Mouse (Mus musculus): ENCODE measurements around the gene Patz1.
A peak's percentile ranks its signal among the peaks of the same experiment; 100 is the strongest.

Gene Patz1

DNA sequence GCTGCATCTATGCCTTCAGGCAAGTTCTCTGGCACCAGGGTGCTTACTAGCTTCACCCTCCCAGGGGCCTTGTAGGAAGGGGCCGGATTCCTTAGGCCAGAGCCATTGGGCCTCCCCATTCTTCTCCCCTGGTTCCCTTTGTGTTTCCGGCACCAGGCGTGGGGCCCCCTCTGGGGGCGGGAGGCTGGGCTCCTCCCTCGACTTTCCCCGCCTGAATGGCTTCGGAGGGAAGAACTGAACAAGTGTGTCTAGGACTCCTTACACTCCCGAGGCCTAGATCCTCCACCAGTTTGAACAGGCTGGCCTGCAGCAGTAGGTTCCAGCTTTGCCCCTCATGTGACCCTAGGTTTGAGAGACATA, 3.4 kb downstream of the Patz1 start:
- DNase-seq (ENCODE audit: low spot score in 2 of 2): peak; percentile 59 to 64

DNA sequence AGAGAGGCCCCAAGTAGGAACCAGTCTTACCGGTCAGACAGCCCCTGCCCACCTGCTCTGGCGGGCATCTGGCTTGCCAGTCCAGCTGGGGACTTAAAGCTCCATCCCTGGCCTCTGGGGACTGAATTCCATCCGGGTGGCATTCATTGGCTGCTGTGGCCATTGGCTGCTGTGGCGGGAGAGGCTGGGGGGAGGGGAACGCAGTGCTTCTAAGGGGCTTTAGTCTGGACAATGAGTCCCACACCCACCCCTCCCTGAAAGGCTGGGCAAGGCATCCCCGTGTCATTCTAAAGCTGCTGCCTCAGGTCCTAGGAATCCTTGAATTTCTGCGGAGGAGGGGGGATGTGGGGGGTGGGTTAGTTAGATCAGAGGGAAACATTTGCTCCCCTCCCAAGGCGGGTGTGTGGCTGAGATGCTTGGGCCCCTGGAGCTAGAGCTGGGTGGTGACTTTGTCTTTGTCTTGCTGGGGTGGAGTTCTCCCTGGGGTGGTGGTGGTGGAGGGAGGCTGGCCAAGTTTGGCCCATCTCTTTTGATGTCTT, 4.1 kb downstream of the Patz1 start:
- no peak for DNase-seq (ENCODE audit: low spot score in 2 of 2)

DNA sequence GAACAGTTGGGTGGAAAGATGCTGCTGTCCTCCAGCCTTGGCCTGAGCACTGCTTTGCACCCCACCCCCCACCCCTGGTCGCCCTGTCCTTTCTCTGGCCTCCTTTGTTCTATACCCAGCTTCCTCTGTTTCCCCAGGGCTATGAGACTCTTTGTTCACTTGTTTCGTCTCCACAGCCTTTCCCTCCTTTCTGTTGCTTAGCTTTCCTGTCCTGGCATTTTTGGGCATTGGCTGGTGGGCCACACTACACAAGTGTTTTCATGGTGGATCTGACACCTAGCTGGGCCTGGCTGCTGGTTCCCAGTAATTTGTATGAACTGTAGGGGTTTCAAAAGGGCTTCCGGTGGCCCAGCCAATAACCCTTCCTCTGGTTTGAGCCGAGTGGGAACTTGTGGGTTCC, 4.7 kb downstream of the Patz1 start:
- DNase-seq (ENCODE audit: low spot score in 2 of 2): no peak

DNA sequence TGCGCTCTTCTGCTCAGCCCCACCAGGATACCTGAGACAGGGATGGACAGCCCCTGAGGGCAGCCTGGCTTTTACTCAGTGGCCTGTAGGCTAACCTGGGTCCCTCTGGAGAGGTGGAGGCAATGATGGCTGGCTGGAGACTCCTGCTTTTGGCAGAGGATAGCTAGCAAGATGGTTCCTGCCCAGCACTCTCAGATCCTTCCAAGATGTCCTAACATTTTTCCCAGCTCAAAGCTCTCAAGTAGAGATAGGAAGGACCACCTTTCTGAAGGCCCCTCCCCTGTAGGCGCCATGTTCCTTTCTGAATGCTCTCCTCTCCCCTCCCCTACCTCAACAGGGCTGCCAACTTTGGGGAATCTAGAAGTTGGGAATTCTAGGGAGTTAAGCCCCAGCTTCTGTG, 6.0 kb downstream of the Patz1 start:
- DNase-seq (ENCODE audit: low spot score in 2 of 2): no peak

DNA sequence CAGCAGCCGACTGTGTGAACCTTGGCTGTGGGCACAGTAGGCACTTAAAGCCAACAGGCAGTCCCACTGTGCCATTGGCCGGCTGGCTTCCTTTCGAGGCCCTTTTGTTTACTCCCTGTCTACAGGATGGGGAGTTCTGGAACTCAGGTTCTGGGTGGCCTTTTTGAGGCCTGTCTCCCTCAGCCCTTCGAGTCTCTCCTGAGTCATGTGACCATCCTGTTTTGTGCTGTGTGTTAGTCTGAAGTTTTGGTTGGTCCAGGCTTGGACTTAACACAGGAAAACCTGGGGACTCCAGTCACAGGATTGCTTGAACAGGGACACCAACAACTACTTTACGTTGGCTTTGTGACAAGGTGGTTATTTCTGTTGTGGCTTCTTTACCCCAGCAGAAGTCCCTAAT, 7.4 kb downstream of the Patz1 start:
- no peak for DNase-seq (ENCODE audit: low spot score in 2 of 2)

DNA sequence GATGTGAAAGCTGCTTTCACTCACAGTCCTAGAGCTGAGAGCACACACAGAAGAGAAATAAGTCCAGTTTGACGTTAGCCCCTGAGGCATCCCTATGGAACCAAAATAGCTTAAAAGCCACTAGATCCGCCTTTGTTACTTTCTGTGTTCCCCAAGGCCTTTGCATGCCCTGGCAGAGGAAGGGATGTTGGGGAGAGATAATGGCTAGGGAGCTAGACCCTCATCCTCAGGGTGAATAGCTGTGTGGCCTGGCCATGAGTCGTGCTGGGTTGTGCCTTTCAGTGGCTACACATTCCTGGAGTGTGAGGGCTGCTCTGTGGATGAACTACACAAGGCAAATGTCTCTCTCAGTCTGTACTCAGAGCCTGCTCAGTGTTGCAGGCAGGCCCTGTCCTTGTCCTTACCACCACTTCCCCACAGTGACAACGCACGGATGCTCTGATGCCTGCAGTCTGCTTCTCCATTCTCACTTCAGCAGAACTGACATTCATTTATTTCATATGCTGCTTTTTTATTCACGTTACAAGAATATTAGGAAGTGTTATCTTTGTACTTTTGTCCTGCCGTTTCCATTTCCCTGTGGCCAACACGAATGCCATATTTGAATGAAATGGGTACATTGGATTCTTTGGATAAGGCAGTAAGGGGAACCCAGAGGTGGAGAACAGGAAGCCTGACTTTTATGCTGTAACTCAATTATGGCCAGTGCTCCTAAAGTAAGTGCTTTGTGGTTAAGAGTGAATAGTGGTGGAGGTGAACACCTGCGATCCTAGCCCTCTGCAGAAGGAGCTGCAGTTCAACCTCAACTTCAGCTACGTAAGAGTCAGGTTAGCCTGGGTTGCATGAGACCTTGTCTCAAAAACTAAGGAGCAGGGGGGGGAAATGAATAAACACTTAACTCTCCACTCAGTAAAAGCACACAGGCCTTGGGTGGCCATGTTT, 9.5 kb downstream of the Patz1 start:
- no peak for DNase-seq (ENCODE audit: low spot score in 2 of 2)

DNA sequence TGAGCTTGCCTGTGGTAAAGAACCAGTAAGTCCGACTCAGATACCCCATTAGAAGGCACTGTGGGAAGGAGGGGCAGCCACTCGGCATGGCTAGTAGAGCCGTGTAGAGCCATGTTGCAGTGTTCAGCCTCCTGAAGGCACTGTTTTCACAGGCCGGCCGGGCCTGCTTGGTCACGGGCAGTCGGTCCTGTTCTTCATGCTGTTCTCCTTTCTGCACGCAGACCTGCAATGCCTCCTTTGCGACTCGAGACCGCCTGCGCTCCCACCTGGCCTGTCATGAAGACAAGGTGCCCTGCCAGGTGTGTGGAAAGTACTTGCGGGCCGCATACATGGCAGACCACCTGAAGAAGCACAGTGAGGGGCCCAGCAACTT, 10.1 kb downstream of the Patz1 start:
- no peak for DNase-seq (ENCODE audit: low spot score in 2 of 2)

DNA sequence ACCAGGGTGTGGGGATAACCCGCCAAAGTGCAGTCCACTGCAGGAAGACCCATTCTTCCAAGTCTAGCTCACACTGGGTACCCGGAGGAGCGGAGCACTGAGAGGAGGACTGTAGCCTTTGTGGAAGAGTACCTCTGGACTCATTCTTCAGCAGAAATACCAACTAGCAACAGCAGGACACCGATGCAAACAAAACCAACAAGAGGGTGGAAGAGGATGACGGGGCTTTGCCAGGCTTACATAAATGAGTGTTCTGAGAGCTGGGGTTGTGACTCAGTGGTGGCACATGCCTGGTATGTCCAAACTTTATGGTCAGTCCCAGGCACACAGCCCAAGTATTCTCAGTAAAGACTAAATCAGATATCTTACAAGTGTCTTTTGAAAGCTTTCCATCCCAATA, 12.4 kb downstream of the Patz1 start:
- no peak for DNase-seq (ENCODE audit: low spot score in 2 of 2)

DNA sequence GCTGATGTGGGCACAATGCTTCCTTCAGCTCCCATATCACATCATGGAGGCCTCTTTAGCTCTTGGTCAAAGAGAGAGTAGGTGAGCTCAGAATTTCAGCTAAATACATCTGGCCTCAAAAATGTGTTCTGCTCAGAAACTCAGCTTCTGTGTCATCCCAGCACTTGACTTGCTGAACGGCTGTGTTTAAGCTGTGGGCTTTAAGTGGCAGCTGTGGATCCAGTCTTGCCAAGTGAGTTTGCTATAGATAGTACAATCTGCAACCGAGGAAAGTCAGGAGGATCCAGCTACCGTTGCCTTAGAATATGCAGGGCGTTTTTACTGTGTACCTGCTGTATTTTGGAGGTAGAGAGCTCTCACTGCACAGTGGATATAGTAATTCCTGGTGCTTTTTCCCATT, 13.7 kb downstream of the Patz1 start:
- no peak for DNase-seq (ENCODE audit: low spot score in 2 of 2)

DNA sequence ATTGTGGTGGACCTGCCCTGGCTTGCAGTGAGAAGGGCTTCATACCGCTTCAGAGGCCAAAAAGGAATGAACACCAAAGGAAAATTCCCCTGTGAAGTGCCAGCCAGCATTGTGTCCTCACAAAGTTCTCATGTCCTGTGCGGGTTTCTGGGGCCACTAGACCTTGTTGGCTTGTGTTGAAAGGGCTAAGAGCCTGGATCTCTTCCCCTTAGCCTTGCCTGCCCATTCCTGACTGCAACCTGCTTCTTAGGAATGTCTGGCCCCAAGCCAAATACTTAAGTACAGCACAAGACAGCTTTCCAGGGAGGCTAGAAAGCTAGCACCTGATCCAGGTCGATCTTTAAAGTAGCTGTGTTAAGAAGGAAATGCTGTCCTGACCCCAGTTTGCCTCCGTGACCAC, 14.1 kb downstream of the Patz1 start:
- no peak for DNase-seq (ENCODE audit: low spot score in 2 of 2)

DNA sequence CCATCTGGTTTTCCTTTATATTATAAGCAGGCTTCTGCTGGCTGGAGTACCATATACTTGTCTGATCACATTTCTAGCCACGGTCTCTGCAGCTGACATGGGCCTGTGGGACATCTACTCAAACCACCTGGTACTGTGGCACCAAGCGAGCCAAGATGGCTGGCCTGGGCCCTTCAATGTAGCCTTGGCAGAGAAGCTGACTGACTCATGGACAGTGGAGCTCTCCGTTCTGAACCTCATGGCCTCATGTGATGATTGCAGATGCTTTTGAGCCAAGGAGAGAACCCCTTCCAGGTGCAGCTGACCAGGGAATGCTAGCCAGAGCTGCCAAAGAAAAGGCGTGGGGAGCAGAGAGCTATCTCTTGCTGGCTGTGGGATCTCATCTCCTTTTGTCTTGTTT, 17.1 kb downstream of the Patz1 start:
- no peak for DNase-seq (ENCODE audit: low spot score in 2 of 2)

DNA sequence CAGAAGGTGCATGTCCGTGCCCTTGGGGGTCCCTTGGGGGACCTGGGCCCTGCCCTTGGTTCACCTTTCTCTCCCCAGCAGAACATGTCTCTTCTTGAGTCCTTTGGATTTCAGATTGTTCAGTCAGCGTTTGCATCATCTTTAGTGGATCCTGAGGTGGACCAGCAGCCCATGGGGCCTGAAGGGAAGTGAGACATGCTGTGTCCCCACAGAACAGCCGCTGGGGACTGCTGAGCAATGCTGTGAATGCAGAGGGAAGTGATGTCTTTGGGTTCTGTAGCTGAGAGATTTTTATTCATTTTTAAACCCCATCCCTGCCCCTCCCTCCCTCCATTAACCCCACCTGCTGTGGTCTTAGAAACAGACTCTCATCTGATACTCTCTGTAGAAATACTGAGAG, 19.2 kb downstream of the Patz1 start:
- no peak for DNase-seq (ENCODE audit: low spot score in 2 of 2)

DNA sequence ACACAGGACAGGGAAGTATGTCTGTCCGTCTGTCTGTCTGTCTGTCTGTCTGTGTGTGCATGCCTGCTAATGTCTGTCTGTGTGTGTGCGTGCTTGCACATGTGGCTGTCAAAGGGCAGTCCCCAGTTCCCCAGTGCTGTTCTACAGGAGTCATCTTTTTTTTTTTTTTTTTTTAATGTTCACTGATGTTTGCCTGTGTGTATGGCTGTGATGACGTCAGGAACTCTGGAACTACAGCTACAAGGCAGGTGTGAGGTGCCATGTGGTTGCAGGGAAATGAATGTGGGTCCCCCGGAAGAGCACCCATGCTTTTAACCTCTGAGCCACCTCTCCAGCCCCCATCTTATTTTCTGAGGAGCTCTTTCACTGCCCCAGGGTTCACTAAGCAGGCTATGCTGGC, 21.2 kb downstream of the Patz1 start:
- no peak for DNase-seq (ENCODE audit: low spot score in 2 of 2)

DNA sequence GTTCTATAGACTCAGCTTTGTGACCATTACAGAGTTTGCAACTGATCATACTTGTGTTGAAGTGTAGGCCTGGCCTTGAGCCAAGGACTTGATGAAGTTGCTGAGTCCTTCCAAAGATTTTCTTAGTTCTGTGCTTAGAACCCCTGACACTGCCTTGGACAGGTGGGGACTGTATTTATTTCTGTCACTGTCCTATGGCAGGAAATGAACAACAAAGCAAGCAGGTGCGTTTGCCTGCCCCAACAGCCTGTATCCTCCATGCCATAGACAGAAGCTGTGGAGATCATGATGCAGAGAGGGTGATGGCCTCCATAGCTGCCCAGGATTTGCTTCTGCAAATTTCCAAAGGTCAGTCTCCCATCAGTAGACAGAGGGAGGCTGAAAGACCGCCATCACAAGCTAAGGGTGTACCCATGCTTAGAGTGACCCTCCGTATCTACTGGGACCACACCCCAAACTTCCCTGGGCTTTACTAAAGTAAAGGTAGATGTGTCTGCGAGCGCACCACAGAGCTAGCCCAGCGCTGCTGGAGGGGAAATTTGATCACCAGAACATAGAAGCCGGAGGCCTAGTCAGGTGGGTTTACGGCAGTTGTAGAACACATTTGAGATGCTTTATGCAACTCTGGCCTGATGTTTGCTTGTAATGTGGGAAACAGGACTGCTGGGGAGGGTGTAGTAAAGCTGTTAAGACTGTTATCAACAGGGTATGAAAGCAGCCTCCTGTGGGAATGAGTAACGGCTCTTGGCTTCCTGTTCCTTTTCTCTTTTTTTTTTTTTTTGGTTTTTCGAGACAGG, 22.3 kb downstream of the Patz1 start:
- no peak for DNase-seq (ENCODE audit: low spot score in 2 of 2)

DNA sequence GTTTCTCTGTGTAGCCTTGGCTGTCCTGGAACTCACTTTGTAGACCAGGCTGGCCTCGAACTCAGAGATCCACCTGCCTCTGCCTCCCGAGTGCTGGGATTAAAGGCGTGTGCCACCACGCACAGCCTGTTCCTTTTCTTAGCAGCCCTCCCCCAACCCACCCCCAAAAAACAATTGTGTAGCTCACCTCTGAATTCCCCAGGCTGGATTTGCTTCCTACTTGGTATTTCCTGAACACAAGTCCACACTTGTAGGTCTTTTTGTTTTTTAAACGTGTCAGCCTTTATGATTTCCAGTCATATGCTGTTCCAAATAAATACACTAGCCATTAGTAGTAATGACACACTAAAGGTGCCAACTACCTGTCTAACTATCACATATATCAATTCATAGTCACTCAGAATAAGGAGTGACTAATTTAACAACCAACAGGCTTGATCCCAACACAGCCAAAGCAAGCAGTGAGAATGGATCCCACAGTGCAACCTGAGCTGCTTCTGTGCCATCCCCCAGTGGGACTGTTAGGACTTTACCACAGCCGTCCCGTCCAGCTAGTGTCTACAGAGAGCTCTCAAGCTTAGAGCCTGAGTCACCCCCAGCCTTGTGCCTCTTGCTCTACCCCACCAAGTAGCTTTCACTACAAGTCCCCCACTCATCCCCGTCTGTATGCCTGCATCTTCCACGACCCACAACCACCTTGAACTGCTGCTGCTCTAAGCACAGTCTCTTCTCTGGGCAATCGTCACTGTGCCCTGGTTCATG, 23.1 kb downstream of the Patz1 start:
- DNase-seq (ENCODE audit: low spot score in 2 of 2): no peak

DNA sequence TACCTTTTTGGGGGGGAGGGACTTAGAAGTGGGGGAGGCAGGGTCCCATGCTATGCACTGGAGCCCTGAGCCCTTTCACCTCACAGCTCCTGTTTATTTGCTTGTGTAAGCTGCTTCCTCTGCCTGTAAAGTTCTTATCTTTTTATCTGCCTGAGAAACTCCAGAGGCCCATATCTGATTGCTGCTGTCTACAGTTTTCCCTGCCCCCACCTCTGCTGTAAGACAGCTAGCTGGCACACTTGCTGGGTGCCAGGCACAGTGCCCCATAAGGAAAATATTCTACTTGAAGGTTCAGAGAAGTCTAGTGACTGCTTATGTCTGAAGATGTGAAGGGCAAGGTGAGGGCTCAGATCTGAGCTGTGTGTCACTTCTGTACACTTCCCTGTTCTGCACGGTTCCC, 24.6 kb downstream of the Patz1 start:
- DNase-seq (ENCODE audit: low spot score in 2 of 2): no peak

DNA sequence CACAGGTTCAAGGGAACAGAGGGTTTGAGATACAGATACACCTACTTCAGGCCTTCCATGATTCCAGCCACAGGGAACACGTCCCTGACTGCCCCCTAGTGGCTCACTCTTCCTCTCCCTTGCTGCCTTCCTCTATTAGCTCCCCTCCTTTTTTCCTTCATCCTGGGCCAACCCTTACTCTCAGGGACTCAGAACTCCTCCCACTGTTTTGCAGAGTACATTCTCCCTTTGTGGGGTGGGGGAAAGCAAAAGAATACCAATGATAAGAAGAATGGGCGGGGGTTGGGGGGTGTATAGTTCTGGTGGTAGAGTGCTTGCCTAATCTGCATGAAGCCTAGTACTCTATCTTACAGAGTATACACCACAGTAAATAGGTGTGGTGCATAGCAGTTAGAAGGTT, 25.5 kb downstream of the Patz1 start:
- peak in 1 of 2 experiments; percentile 68 for DNase-seq (ENCODE audit: low spot score in 2 of 2)

DNA sequence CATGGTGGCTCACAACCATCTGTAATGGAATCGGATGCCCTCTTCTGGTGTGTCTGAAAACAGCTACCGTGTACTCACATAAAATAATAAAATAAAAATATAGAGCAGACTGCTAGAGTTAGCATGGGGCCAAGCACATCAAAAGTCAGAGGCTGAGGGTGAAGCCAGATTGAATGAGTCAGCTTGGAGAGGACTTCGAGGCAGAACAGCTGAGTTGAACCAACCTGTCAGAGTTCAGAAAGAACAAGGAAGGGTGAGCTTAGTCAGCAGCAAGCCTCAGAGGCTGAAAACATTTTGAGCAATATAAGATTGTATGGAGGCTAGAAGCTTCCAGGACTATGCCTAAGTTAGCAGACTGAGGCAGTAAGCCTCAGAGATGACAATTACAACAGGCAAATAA, 29.6 kb downstream of the Patz1 start:
- DNase-seq (ENCODE audit: low spot score in 2 of 2): no peak

DNA sequence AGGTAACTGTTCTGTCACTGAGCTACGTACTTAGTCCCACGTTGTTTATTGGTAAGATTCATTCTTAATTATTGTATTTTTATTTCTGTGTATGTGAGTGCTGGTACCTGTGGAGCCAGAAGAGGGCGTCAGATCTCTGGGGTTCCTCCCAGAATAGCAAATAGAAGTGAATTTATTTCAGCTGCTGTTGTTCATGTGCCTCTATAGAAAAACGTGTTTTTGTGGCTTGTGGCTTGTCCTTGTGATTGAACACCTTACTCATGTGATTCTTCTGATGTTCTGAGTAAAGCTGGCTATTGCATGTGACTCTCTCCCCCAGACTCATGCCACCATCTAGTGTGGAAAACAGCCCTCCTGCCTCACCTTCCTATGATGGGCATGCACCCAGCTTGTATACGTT, 39.6 kb downstream of the Patz1 start:
- no peak for DNase-seq (ENCODE audit: low spot score in 2 of 2)

DNA sequence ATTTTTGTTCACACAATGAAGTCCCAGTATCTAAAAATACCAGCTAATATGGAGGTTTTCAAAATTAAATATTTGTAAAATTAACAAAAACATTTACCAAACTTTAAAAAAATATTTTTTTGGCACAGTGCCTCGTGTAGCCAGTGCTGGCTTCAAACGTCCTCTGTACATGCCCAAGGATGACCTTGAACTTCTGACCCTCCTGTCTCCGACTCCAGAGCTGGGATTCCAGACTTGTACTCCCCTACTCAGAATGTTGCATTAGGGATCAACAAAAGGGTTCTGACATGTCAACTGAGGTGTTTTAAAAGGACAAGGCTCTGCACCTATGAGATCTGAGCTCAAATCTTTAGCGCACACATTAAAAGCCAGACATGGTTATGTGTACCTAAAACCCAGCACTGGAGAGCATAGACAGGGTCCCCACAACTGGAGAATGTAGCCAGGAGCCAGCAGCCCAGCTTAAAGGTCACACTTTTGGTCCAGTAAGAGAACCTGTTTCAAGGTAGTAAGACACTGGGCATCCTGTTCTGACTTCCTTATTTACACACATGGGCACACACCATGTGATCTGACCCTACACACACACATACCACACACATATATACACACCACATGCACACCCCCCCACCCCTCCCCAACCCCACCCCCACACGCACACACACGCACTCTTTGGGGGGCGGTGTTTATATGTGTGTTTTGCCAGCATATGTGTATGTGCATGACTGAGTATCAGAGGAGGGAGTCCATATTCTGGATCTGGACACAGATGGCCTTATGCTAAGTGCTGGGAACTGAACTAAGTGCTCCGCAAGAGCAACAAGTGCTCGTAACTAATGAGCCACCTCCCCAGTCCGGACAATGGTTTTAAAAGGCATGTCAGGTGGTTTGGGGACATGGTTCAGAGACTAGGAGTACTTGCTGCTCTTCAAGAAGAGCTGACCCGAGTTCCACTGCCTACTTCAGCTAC, 40.4 kb downstream of the Patz1 start:
- no peak for DNase-seq (ENCODE audit: low spot score in 2 of 2)

DNA sequence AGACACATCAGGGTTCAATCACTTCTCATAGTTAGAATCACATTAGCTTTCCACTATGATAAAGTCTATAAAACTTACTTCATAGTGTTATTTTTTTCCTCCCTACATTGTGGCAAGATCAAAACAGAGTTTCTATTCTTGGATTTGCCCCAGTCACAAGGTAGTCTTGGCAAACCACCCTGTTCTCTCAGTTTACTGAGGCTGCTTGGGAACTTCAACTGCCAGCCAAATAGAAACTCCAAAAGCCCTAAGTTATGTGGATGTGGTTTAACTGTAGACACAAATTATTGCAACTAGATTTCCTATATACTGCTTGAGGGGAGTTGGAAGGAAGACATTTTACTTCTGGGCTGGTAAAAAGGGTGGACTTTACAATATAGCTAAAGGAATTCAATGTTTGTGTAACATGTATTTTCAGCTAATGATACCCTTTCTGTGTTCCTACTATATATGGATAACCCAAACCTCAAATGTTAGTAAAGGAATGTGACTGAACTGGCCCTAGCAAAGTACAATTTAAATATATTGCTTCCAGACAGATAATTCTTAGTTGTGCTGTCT, 41.3 kb downstream of the Patz1 start, which contains the start of gene Pik3ip1:
Gene Pik3ip1, plus strand, starts transcription at position 511 of the 561 bp plus-strand sequence.
- no peak for DNase-seq (ENCODE audit: low spot score in 2 of 2)

Measured in spleen, postnatal 10 days (tissue).